Mouse (Mus musculus): ENCODE measurements around the gene C77080. TPM values are rescaled to one million over a fixed set of nuclear protein-coding genes. Genes with fewer than 3 reads are reported as not detected.

Gene C77080
- polyA plus RNA-seq (2015; fragmentation: Illumina TruSeq; extraction: RNeasy Lipid Tissue Mini Kit (QIAGEN cat#74804); ENCODE audit: insufficient read depth, low replicate concordance), result 0.61 TPM

GRCm38 (mm10) chr4:129261196-129261595, at the start of gene C77080:
TSS of gene C77080 (minus strand) at chr4:129261404.

DNA sequence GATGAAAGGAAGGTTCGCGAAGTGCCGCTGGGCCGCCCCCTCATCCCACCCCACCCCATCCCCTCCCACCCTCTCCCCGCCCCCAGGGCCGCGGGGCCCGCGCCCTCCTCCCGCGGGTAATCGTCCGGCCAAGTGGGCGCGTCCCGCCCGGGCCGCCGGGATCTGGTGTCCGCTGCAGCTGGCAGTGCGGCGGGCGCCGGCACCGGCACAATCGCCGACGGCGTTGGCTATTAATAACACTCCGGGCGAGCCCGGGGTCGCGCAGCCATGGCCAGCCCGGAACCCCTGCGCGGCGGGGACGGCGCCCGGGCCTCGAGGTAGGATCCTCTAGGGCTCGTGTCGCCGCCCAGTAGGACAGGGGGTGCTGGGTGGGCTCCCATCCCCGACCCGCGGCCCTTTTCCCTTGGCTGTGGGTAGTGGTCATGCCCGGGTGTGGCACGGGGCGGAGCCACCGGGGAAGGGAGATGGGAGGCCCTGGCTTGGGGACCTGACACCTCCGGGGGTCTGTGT, 26.3 kb upstream of the C77080 start, which contains the start of gene Sync:
Gene Sync, plus strand, starts transcription at position 146 of the 510 bp plus-strand sequence.

GRCm38 (mm10) chr4:129189542-129190519, 71.4 kb downstream of the C77080 start, which contains the start of the genes S100pbp and Yars:
TSS of gene S100pbp (minus strand) at chr4:129189727.
TSS of gene Yars (plus strand) at chr4:129189760.

Other genes starting within 250 kb of the C77080 start
- 77.8 TPM for gene Rnf19b, start 203.1 kb downstream of the C77080 start, polyA plus RNA-seq (2015; fragmentation: Illumina TruSeq; extraction: RNeasy Lipid Tissue Mini Kit (QIAGEN cat#74804); ENCODE audit: insufficient read depth, low replicate concordance)
- not detected for gene Tmem54, start 155.9 kb downstream of the C77080 start, polyA plus RNA-seq (2015; fragmentation: Illumina TruSeq; extraction: RNeasy Lipid Tissue Mini Kit (QIAGEN cat#74804); ENCODE audit: insufficient read depth, low replicate concordance)
- gene Hpca, start 139.4 kb downstream of the C77080 start, polyA plus RNA-seq (2015; fragmentation: Illumina TruSeq; extraction: RNeasy Lipid Tissue Mini Kit (QIAGEN cat#74804); ENCODE audit: insufficient read depth, low replicate concordance), result not detected
- 1.8 TPM for gene Fndc5, start 124.4 kb downstream of the C77080 start, polyA plus RNA-seq (2015; fragmentation: Illumina TruSeq; extraction: RNeasy Lipid Tissue Mini Kit (QIAGEN cat#74804); ENCODE audit: insufficient read depth, low replicate concordance)
- 74.0 TPM for gene S100pbp, start 71.7 kb downstream of the C77080 start, polyA plus RNA-seq (2015; fragmentation: Illumina TruSeq; extraction: RNeasy Lipid Tissue Mini Kit (QIAGEN cat#74804); ENCODE audit: insufficient read depth, low replicate concordance)
- gene Yars, start 71.6 kb downstream of the C77080 start, polyA plus RNA-seq (2015; fragmentation: Illumina TruSeq; extraction: RNeasy Lipid Tissue Mini Kit (QIAGEN cat#74804); ENCODE audit: insufficient read depth, low replicate concordance), result 28.6 TPM
- 1.9 TPM for gene Sync, start 26.2 kb upstream of the C77080 start, polyA plus RNA-seq (2015; fragmentation: Illumina TruSeq; extraction: RNeasy Lipid Tissue Mini Kit (QIAGEN cat#74804); ENCODE audit: insufficient read depth, low replicate concordance)
- 154 TPM for gene Rbbp4, start 74.0 kb upstream of the C77080 start, polyA plus RNA-seq (2015; fragmentation: Illumina TruSeq; extraction: RNeasy Lipid Tissue Mini Kit (QIAGEN cat#74804); ENCODE audit: insufficient read depth, low replicate concordance)
- 119 TPM for gene Zbtb8os, start 74.3 kb upstream of the C77080 start, polyA plus RNA-seq (2015; fragmentation: Illumina TruSeq; extraction: RNeasy Lipid Tissue Mini Kit (QIAGEN cat#74804); ENCODE audit: insufficient read depth, low replicate concordance)
- gene Zbtb8a, start 116.7 kb upstream of the C77080 start, polyA plus RNA-seq (2015; fragmentation: Illumina TruSeq; extraction: RNeasy Lipid Tissue Mini Kit (QIAGEN cat#74804); ENCODE audit: insufficient read depth, low replicate concordance), result 4.8 TPM
- not detected for gene Zbtb8b, start 179.4 kb upstream of the C77080 start, polyA plus RNA-seq (2015; fragmentation: Illumina TruSeq; extraction: RNeasy Lipid Tissue Mini Kit (QIAGEN cat#74804); ENCODE audit: insufficient read depth, low replicate concordance)
- gene Bsdc1, start 200.2 kb upstream of the C77080 start, polyA plus RNA-seq (2015; fragmentation: Illumina TruSeq; extraction: RNeasy Lipid Tissue Mini Kit (QIAGEN cat#74804); ENCODE audit: insufficient read depth, low replicate concordance), result 45.0 TPM
- gene Tssk3, start 229.6 kb upstream of the C77080 start, polyA plus RNA-seq (2015; fragmentation: Illumina TruSeq; extraction: RNeasy Lipid Tissue Mini Kit (QIAGEN cat#74804); ENCODE audit: insufficient read depth, low replicate concordance), result not detected
- not detected for gene Fam229a, start 229.8 kb upstream of the C77080 start, polyA plus RNA-seq (2015; fragmentation: Illumina TruSeq; extraction: RNeasy Lipid Tissue Mini Kit (QIAGEN cat#74804); ENCODE audit: insufficient read depth, low replicate concordance)

Data from spleen, adult 10 weeks (tissue).